Mouse (Mus musculus): Measurements from ENCODE around the gene Fnbp1. TPM values are rescaled to one million over a fixed set of nuclear protein-coding genes. Genes with fewer than 3 reads are reported as not detected.
A peak's percentile ranks its signal among the peaks of the same experiment; 100 is the strongest.

Gene Fnbp1
- total RNA-seq, 1 experiment from 2014 or later = 58.5 TPM

- peak in 1 of 2 experiments; percentile 21; a peak in 1 of 4 replicates for ATAC-seq (replicated peaks in 1 of 2; ENCODE audit: insufficient read depth in 1 of 2, low FRiP score in 2 of 2, low TSS enrichment in 1 of 2, low read depth in 1 of 2, poor library complexity in 2 of 2, severe bottlenecking in 2 of 2)
These were observed 52.9 kb downstream of the Fnbp1 start for GRCm38 (mm10) chr2:31088871-31089270.

GRCm38 (mm10) chr2:31087663-31088661 lies 53.8 kb downstream of the Fnbp1 start:
- peak; percentile 11 to 27; a peak in 1 of 4 replicates for ATAC-seq (replicated peaks in 1 of 2; ENCODE audit: insufficient read depth in 1 of 2, low FRiP score in 2 of 2, low TSS enrichment in 1 of 2, low read depth in 1 of 2, poor library complexity in 2 of 2, severe bottlenecking in 2 of 2)

- no peak for ATAC-seq (replicated peaks in 1 of 2; ENCODE audit: insufficient read depth in 1 of 2, low FRiP score in 2 of 2, low TSS enrichment in 1 of 2, low read depth in 1 of 2, poor library complexity in 2 of 2, severe bottlenecking in 2 of 2)
These were observed 54.7 kb downstream of the Fnbp1 start for GRCm38 (mm10) chr2:31087085-31087484.

GRCm38 (mm10) chr2:31086543-31086942 lies 55.3 kb downstream of the Fnbp1 start:
- ATAC-seq (replicated peaks in 1 of 2; ENCODE audit: insufficient read depth in 1 of 2, low FRiP score in 2 of 2, low TSS enrichment in 1 of 2, low read depth in 1 of 2, poor library complexity in 2 of 2, severe bottlenecking in 2 of 2) = no peak

- no peak for ATAC-seq (replicated peaks in 1 of 2; ENCODE audit: insufficient read depth in 1 of 2, low FRiP score in 2 of 2, low TSS enrichment in 1 of 2, low read depth in 1 of 2, poor library complexity in 2 of 2, severe bottlenecking in 2 of 2)
These were observed 57.5 kb downstream of the Fnbp1 start for GRCm38 (mm10) chr2:31084169-31084850.

GRCm38 (mm10) chr2:31083372-31083771 lies 58.4 kb downstream of the Fnbp1 start:
- ATAC-seq (replicated peaks in 1 of 2; ENCODE audit: insufficient read depth in 1 of 2, low FRiP score in 2 of 2, low TSS enrichment in 1 of 2, low read depth in 1 of 2, poor library complexity in 2 of 2, severe bottlenecking in 2 of 2) = no peak

GRCm38 (mm10) chr2:31082639-31083038 lies 59.2 kb downstream of the Fnbp1 start:
- peak; percentile 85 to 96 for ATAC-seq (replicated peaks in 1 of 2; ENCODE audit: insufficient read depth in 1 of 2, low FRiP score in 2 of 2, low TSS enrichment in 1 of 2, low read depth in 1 of 2, poor library complexity in 2 of 2, severe bottlenecking in 2 of 2)

- peak in 1 of 2 experiments; percentile 31; a peak in 1 of 4 replicates for ATAC-seq (replicated peaks in 1 of 2; ENCODE audit: insufficient read depth in 1 of 2, low FRiP score in 2 of 2, low TSS enrichment in 1 of 2, low read depth in 1 of 2, poor library complexity in 2 of 2, severe bottlenecking in 2 of 2)
These were observed 60.5 kb downstream of the Fnbp1 start for GRCm38 (mm10) chr2:31081349-31081748.

- ATAC-seq (replicated peaks in 1 of 2; ENCODE audit: insufficient read depth in 1 of 2, low FRiP score in 2 of 2, low TSS enrichment in 1 of 2, low read depth in 1 of 2, poor library complexity in 2 of 2, severe bottlenecking in 2 of 2) = no peak
These were observed 62.7 kb downstream of the Fnbp1 start for GRCm38 (mm10) chr2:31079117-31079516.

- ATAC-seq (replicated peaks in 1 of 2; ENCODE audit: insufficient read depth in 1 of 2, low FRiP score in 2 of 2, low TSS enrichment in 1 of 2, low read depth in 1 of 2, poor library complexity in 2 of 2, severe bottlenecking in 2 of 2) = no peak
These were observed 64.2 kb downstream of the Fnbp1 start for GRCm38 (mm10) chr2:31077574-31077973.

GRCm38 (mm10) chr2:31076351-31077140 lies 65.3 kb downstream of the Fnbp1 start:
- ATAC-seq (replicated peaks in 1 of 2; ENCODE audit: insufficient read depth in 1 of 2, low FRiP score in 2 of 2, low TSS enrichment in 1 of 2, low read depth in 1 of 2, poor library complexity in 2 of 2, severe bottlenecking in 2 of 2) = no peak

- ATAC-seq (replicated peaks in 1 of 2; ENCODE audit: insufficient read depth in 1 of 2, low FRiP score in 2 of 2, low TSS enrichment in 1 of 2, low read depth in 1 of 2, poor library complexity in 2 of 2, severe bottlenecking in 2 of 2) = no peak
These were observed 66.0 kb downstream of the Fnbp1 start for GRCm38 (mm10) chr2:31075836-31076235.

- peak in 1 of 2 experiments; percentile 29; a peak in 1 of 4 replicates for ATAC-seq (replicated peaks in 1 of 2; ENCODE audit: insufficient read depth in 1 of 2, low FRiP score in 2 of 2, low TSS enrichment in 1 of 2, low read depth in 1 of 2, poor library complexity in 2 of 2, severe bottlenecking in 2 of 2)
These were observed 66.6 kb downstream of the Fnbp1 start for GRCm38 (mm10) chr2:31075168-31075567.

- no peak for ATAC-seq (replicated peaks in 1 of 2; ENCODE audit: insufficient read depth in 1 of 2, low FRiP score in 2 of 2, low TSS enrichment in 1 of 2, low read depth in 1 of 2, poor library complexity in 2 of 2, severe bottlenecking in 2 of 2)
These were observed 72.3 kb downstream of the Fnbp1 start for GRCm38 (mm10) chr2:31069506-31069905.

GRCm38 (mm10) chr2:31069114-31069445 lies 72.7 kb downstream of the Fnbp1 start:
- ATAC-seq (replicated peaks in 1 of 2; ENCODE audit: insufficient read depth in 1 of 2, low FRiP score in 2 of 2, low TSS enrichment in 1 of 2, low read depth in 1 of 2, poor library complexity in 2 of 2, severe bottlenecking in 2 of 2) = no peak

GRCm38 (mm10) chr2:31068246-31069113 lies 73.3 kb downstream of the Fnbp1 start:
- ATAC-seq (replicated peaks in 1 of 2; ENCODE audit: insufficient read depth in 1 of 2, low FRiP score in 2 of 2, low TSS enrichment in 1 of 2, low read depth in 1 of 2, poor library complexity in 2 of 2, severe bottlenecking in 2 of 2) = no peak
